Mouse (Mus musculus) B cell, adult 62 days (primary cell): Measurements from ENCODE around the gene Olfr809. TPM values are rescaled to one million over a fixed set of nuclear protein-coding genes. Genes with fewer than 3 reads are reported as not detected.

Experiments
- total RNA-seq: library from RNA; stranded (reverse); gene quantifications from 4 replicates; pipeline ENCODE4 v1.2.4, GENCODE M21; 2023

The Olfr809 gene
- not detected in 4 replicates for total RNA-seq

GRCm38 (mm10) chr10:129774338-129774737 is at the start of gene Olfr809:
Gene Olfr809, plus strand, starts transcription at chr10:129774638.

GRCm38 (mm10) chr10:129729275-129729674 is 45.2 kb upstream of the Olfr809 start, which contains the start of gene Olfr805:
Gene Olfr805, minus strand, starts transcription at chr10:129729375.

GRCm38 (mm10) chr10:129741821-129742220 is 32.6 kb upstream of the Olfr809 start, which contains the start of gene Olfr806:
Gene Olfr806, minus strand, starts transcription at chr10:129741921.

GRCm38 (mm10) chr10:129757693-129758092 is 16.7 kb upstream of the Olfr809 start, which contains the start of gene Olfr807:
Gene Olfr807, minus strand, starts transcription at chr10:129757793.

GRCm38 (mm10) chr10:129765182-129765581 is 9.3 kb upstream of the Olfr809 start, which contains the start of gene Olfr808:
Gene Olfr808, plus strand, starts transcription at chr10:129765482.

GRCm38 (mm10) chr10:129794817-129795216 is 20.4 kb downstream of the Olfr809 start, which contains the start of gene Olfr810:
Gene Olfr810, minus strand, starts transcription at chr10:129794917.

GRCm38 (mm10) chr10:129804296-129804695 is 29.9 kb downstream of the Olfr809 start, which contains the start of gene Olfr811:
Gene Olfr811, minus strand, starts transcription at chr10:129804396.

Other genes with a start within 250 kb of the Olfr809 start
- not detected in 4 replicates for gene Olfr792, start 235.5 kb upstream of the Olfr809 start, total RNA-seq
- not detected in 4 replicates for gene Olfr794, start 207.0 kb upstream of the Olfr809 start, total RNA-seq
- gene Olfr796, start 162.1 kb upstream of the Olfr809 start, total RNA-seq: not detected in 4 replicates
- gene Olfr798, start 146.7 kb upstream of the Olfr809 start, total RNA-seq: not detected in 4 replicates
- not detected in 4 replicates for gene Olfr799, start 137.2 kb upstream of the Olfr809 start, total RNA-seq
- gene Olfr800, start 116.9 kb upstream of the Olfr809 start, total RNA-seq: not detected in 4 replicates
- gene Olfr801, start 100.8 kb upstream of the Olfr809 start, total RNA-seq: not detected in 4 replicates
- not detected in 4 replicates for gene Olfr802, start 86.5 kb upstream of the Olfr809 start, total RNA-seq
- gene Olfr803, start 80.4 kb upstream of the Olfr809 start, total RNA-seq: not detected in 4 replicates
- not detected in 4 replicates for gene Olfr804, start 71.4 kb upstream of the Olfr809 start, total RNA-seq
- gene Olfr805, start 45.3 kb upstream of the Olfr809 start, total RNA-seq: not detected in 4 replicates
- gene Olfr806, start 32.7 kb upstream of the Olfr809 start, total RNA-seq: not detected in 4 replicates
- not detected in 4 replicates for gene Olfr807, start 16.8 kb upstream of the Olfr809 start, total RNA-seq
- not detected in 4 replicates for gene Olfr808, start 9.2 kb upstream of the Olfr809 start, total RNA-seq
- not detected in 4 replicates for gene Olfr810, start 20.3 kb downstream of the Olfr809 start, total RNA-seq
- gene Olfr811, start 29.8 kb downstream of the Olfr809 start, total RNA-seq: not detected in 4 replicates
- gene Olfr812, start 71.5 kb downstream of the Olfr809 start, total RNA-seq: not detected in 4 replicates
- gene Olfr813, start 80.7 kb downstream of the Olfr809 start, total RNA-seq: not detected in 4 replicates
- gene Olfr814, start 105.2 kb downstream of the Olfr809 start, total RNA-seq: not detected in 4 replicates
- gene Olfr815, start 131.2 kb downstream of the Olfr809 start, total RNA-seq: not detected in 4 replicates
- not detected in 4 replicates for gene Olfr816, start 141.0 kb downstream of the Olfr809 start, total RNA-seq
- gene Olfr818, start 174.5 kb downstream of the Olfr809 start, total RNA-seq: not detected in 4 replicates
- gene Olfr819, start 192.6 kb downstream of the Olfr809 start, total RNA-seq: not detected in 4 replicates
- gene Olfr247, start 201.5 kb downstream of the Olfr809 start, total RNA-seq: not detected in 4 replicates
- gene Gm10310, start 210.4 kb downstream of the Olfr809 start, total RNA-seq: not detected in 4 replicates
- gene Olfr820, start 238.0 kb downstream of the Olfr809 start, total RNA-seq: not detected in 4 replicates